Mouse (Mus musculus) CH12.LX (cell line): ENCODE data around the gene Apoa1.

ENCODE experiments used
- CHD2 ChIP-seq: IDR thresholded peaks from 2 replicates; pipeline ENCODE4 v1.6.1; 2011; ENCODE audit warnings: low read length, improper control_type of control experiment
- CTCF ChIP-seq, 2 experiments: IDR thresholded peaks in 1 of 2; conservative IDR thresholded peaks in 1 of 2; 2 replicates each; pipeline ENCODE4 v1.5.1; 2011 to 2012; ENCODE audit warnings: low read depth in 2 of 2, low read length in 2 of 2, improper control_type of control experiment in 1 of 2, inconsistent platforms in 1 of 2, mild to moderate bottlenecking in 1 of 2, moderate library complexity in 1 of 2
- EP300 ChIP-seq: IDR thresholded peaks from 2 replicates; pipeline ENCODE4 v1.6.1; 2011; ENCODE audit warnings: low read length, improper control_type of control experiment
- MEF2A ChIP-seq: IDR thresholded peaks from 2 replicates; pipeline ENCODE4 v1.6.1; 2014; ENCODE audit warnings: low read depth, mild to moderate bottlenecking, inconsistent platforms, low read length, improper control_type of control experiment, borderline replicate concordance
- MXI1 ChIP-seq: IDR thresholded peaks from 2 replicates; pipeline ENCODE4 v1.6.1; 2011; ENCODE audit warnings: mild to moderate bottlenecking, low read depth, low read length, improper control_type of control experiment
- POLR2A ChIP-seq: IDR thresholded peaks from 2 replicates; pipeline ENCODE4 v1.6.1; 2011; ENCODE audit warnings: low read depth, mild to moderate bottlenecking, improper control_type of control experiment, low read length
- ZMIZ1 ChIP-seq: IDR thresholded peaks from 2 replicates; pipeline ENCODE4 v1.6.1; 2012; ENCODE audit warnings: low read depth, mild to moderate bottlenecking, inconsistent platforms, low read length, improper control_type of control experiment

DNA sequence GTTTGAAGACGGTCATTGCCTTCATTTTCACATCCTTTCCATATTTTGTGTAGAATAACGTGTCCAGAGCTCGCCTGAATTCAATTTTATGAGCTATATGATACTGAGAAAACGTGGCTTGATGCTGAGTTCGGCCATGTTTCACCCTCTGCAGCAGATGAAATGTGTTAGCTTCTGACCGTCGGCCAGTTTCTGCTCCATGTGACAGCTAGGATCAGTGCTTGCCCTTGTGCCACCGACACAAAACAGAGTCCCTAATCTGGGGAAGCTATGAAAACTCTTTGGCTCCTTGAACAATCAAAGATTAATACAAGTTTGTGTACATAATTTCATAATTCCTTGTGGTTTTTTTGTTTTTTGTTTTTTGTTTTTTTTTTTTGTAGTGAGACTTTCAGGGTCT lies 37.1 kb upstream of the Apoa1 start:
- TF ChIP-seq CTCF (conservative IDR thresholded peaks at IDR 0.05 in 1 of 2, IDR thresholded peaks at IDR 0.05 in 1 of 2; ENCODE audit: low read depth in 2 of 2, low read length in 2 of 2) (no peak), ZMIZ1 (no peak), POLR2A (no peak), MEF2A (no peak), CHD2 (no peak), MXI1 (no peak), EP300 (no peak)
